Mouse (Mus musculus) intestine, embryonic 15.5 days (tissue): Measurements from ENCODE around the gene Sppl3. TPM values are rescaled to one million over a fixed set of nuclear protein-coding genes. Genes with fewer than 3 reads are reported as not detected.

Source experiments
- ATAC-seq: fragments of 200-750 bp; cut with Nextera tagmentation; 2 replicates; pipeline ENCODE4 v1.8.0; 2017; ENCODE audit warnings: moderate TSS enrichment, moderate library complexity
- H3K27ac ChIP-seq: fragments of 300-500 bp; sonication (generic); 2 replicates; pipeline ENCODE4 v1.5.1; 2015; ENCODE audit warnings: mild to moderate bottlenecking, inconsistent platforms
- H3K27me3 ChIP-seq: fragments of 300-500 bp; sonication (generic); replicated peaks from 2 replicates; pipeline ENCODE4 v1.6.1; 2015; ENCODE audit warnings: inconsistent platforms
- H3K36me3 ChIP-seq: fragments of 300-500 bp; sonication (generic); 2 replicates; pipeline ENCODE4 v1.6.1; 2015; ENCODE audit warnings: inconsistent platforms
- H3K4me1 ChIP-seq: fragments of 300-500 bp; sonication (generic); replicated peaks from 2 replicates; pipeline ENCODE4 v1.6.1; 2015; ENCODE audit warnings: inconsistent platforms
- H3K4me2 ChIP-seq: fragments of 300-500 bp; sonication (generic); replicated peaks from 2 replicates; pipeline ENCODE4 v1.6.1; 2015; ENCODE audit warnings: mild to moderate bottlenecking, inconsistent platforms
- H3K4me3 ChIP-seq: fragments of 300-500 bp; sonication (generic); replicated peaks from 2 replicates; pipeline ENCODE4 v1.5.1; 2015; ENCODE audit warnings: inconsistent platforms
- H3K9ac ChIP-seq: fragments of 300-500 bp; sonication (generic); 2 replicates; pipeline ENCODE4 v1.6.1; 2015; ENCODE audit warnings: inconsistent platforms
- H3K9me3 ChIP-seq: fragments of 300-500 bp; sonication (generic); 2 replicates; pipeline ENCODE4 v1.6.1; 2016; ENCODE audit warnings: inconsistent platforms
- WGBS: fragments of 180-500 bp; shearing (Covaris S2); methylation state at CpG from one replicate; pipeline ENCODE4 v1.1.7; 2015; 5-methylcytosine and 5-hydroxymethylcytosine counted together
- polyA plus RNA-seq: library from polyadenylated mRNA; unstranded; fragments of >200 nt; fragmentation: Nextera tagmentation; extraction: Ambion mirVana; gene quantifications from 2 replicates; pipeline ENCODE4 v1.2.1, GENCODE M21; 2015

The Sppl3 gene
- polyA plus RNA-seq, 1 experiment from 2014 or later = 23.6 TPM

- no peaks in the 10 kb centered on the region for H3K27me3 ChIP-seq
- no peak for ATAC-seq
- WGBS = 82% methylated on average over 6 of the region's 6 CpGs
- peaks cover 21% of the 10 kb centered on the region for H3K4me1 ChIP-seq
- H3K9me3 ChIP-seq = no peaks in the 10 kb centered on the region
- no peak overlapping the region for H3K4me2 ChIP-seq
- no peak overlapping the region for H3K27ac ChIP-seq
- H3K4me3 ChIP-seq = no peak overlapping the region
- H3K36me3 ChIP-seq = no peaks in the 10 kb centered on the region
- H3K9ac ChIP-seq = no peak overlapping the region
These were observed 39.8 kb downstream of the Sppl3 start for GRCm38 (mm10) chr5:115050776-115051175.

- Histone ChIP-seq H3K4me2 (no peak overlapping the region), H3K27ac (peak overlapping the region; percentile 11; the same call in 1 of the 2 replicates)
These were observed 41.6 kb downstream of the Sppl3 start for GRCm38 (mm10) chr5:115052546-115052945.

GRCm38 (mm10) chr5:115053791-115054396 is 43.0 kb downstream of the Sppl3 start:
- Histone ChIP-seq H3K4me3 (no peak overlapping the region), H3K27ac (no peak overlapping the region), H3K9me3 (no peaks in the 10 kb centered on the region), H3K36me3 (no peaks in the 10 kb centered on the region), H3K27me3 (no peaks in the 10 kb centered on the region), H3K4me1 (peaks cover 26% of the 10 kb centered on the region), H3K4me2 (no peak overlapping the region), H3K9ac (no peak overlapping the region)
- no peak for ATAC-seq
- WGBS = 81% methylated on average over 22 of the region's 22 CpGs

More at GRCm38 (mm10) chr5:115052546-115052945, 41.6 kb downstream of the Sppl3 start:
- Histone ChIP-seq H3K4me1 (peaks cover 21% of the 10 kb centered on the region), H3K27me3 (no peaks in the 10 kb centered on the region), H3K9me3 (no peaks in the 10 kb centered on the region), H3K4me3 (no peak overlapping the region), H3K36me3 (no peaks in the 10 kb centered on the region), H3K9ac (no peak overlapping the region)
- 63% methylated on average over 8 of the region's 8 CpGs for WGBS
- ATAC-seq = peak; percentile 74

GRCm38 (mm10) chr5:115055418-115055817 is 44.5 kb downstream of the Sppl3 start:
- Histone ChIP-seq H3K9ac (no peak overlapping the region), H3K4me1 (peaks cover 25% of the 10 kb centered on the region), H3K36me3 (no peaks in the 10 kb centered on the region), H3K4me2 (no peak overlapping the region), H3K27ac (no peak overlapping the region), H3K4me3 (no peak overlapping the region), H3K9me3 (no peaks in the 10 kb centered on the region), H3K27me3 (no peaks in the 10 kb centered on the region)
- ATAC-seq = no peak
- WGBS = 84% methylated on average over 6 of the region's 6 CpGs

- no peak for ATAC-seq
- H3K9ac ChIP-seq = no peak overlapping the region
- H3K4me2 ChIP-seq = no peak overlapping the region
- H3K9me3 ChIP-seq = no peaks in the 10 kb centered on the region
- H3K27me3 ChIP-seq = no peaks in the 10 kb centered on the region
- H3K36me3 ChIP-seq = no peaks in the 10 kb centered on the region
- no peak overlapping the region for H3K27ac ChIP-seq
- no peak overlapping the region for H3K4me3 ChIP-seq
- 95% methylated on average over 4 of the region's 4 CpGs for WGBS
- H3K4me1 ChIP-seq = peaks cover 20% of the 10 kb centered on the region
These were observed 46.2 kb downstream of the Sppl3 start for GRCm38 (mm10) chr5:115057153-115057552.

GRCm38 (mm10) chr5:115058584-115059297 is 47.8 kb downstream of the Sppl3 start:
- Histone ChIP-seq H3K4me1 (peaks cover 10% of the 10 kb centered on the region; the same call in 1 of the 2 replicates), H3K4me2 (no peak overlapping the region), H3K4me3 (no peak overlapping the region), H3K27ac (0 out of 2 replicates have a peak overlapping the region, but pooled peaks have one; percentile 9), H3K36me3 (no peaks in the 10 kb centered on the region; the same call in 1 of the 2 replicates), H3K9me3 (no peaks in the 10 kb centered on the region), H3K9ac (no peak overlapping the region), H3K27me3 (no peaks in the 10 kb centered on the region)
- 66% methylated on average over 7 of the region's 7 CpGs for WGBS
- ATAC-seq = peak; percentile 27; the same call in 1 of the 2 replicates

GRCm38 (mm10) chr5:115060067-115060695 is 49.2 kb downstream of the Sppl3 start:
- WGBS = 81% methylated on average over 8 of the region's 8 CpGs
- H3K9ac ChIP-seq = no peak overlapping the region
- H3K27me3 ChIP-seq = no peaks in the 10 kb centered on the region
- no peaks in the 10 kb centered on the region for H3K9me3 ChIP-seq
- peaks cover 6% of the 10 kb centered on the region; the same call in 1 of the 2 replicates for H3K4me1 ChIP-seq
- H3K4me2 ChIP-seq = no peak overlapping the region
- no peak overlapping the region for H3K27ac ChIP-seq
- no peak overlapping the region for H3K4me3 ChIP-seq
- H3K36me3 ChIP-seq = no peaks in the 10 kb centered on the region; the same call in 1 of the 2 replicates
- no peak for ATAC-seq

GRCm38 (mm10) chr5:115060977-115061376 is 50.0 kb downstream of the Sppl3 start:
- no peaks in the 10 kb centered on the region for H3K9me3 ChIP-seq
- WGBS = 85% methylated on average over 3 of the region's 3 CpGs

GRCm38 (mm10) chr5:115062566-115062965 is 51.6 kb downstream of the Sppl3 start:
- H3K27me3 ChIP-seq = no peaks in the 10 kb centered on the region
- no peak overlapping the region for H3K4me2 ChIP-seq
- peaks cover 6% of the 10 kb centered on the region; the same call in 1 of the 2 replicates for H3K4me1 ChIP-seq
- 86% methylated on average over 1 of the region's 1 CpGs for WGBS
- no peaks in the 10 kb centered on the region for H3K9me3 ChIP-seq
- no peaks in the 10 kb centered on the region; the same call in 1 of the 2 replicates for H3K36me3 ChIP-seq
- no peak overlapping the region for H3K9ac ChIP-seq
- ATAC-seq = no peak
- H3K27ac ChIP-seq = no peak overlapping the region
- H3K4me3 ChIP-seq = no peak overlapping the region

More at GRCm38 (mm10) chr5:115060977-115061376, 50.0 kb downstream of the Sppl3 start:
- H3K4me2 ChIP-seq = no peak overlapping the region
- H3K27ac ChIP-seq = no peak overlapping the region
- no peak overlapping the region for H3K9ac ChIP-seq
- no peak overlapping the region for H3K4me3 ChIP-seq
- no peaks in the 10 kb centered on the region for H3K27me3 ChIP-seq
- no peak for ATAC-seq
- no peaks in the 10 kb centered on the region; the same call in 1 of the 2 replicates for H3K36me3 ChIP-seq
- peaks cover 6% of the 10 kb centered on the region; the same call in 1 of the 2 replicates for H3K4me1 ChIP-seq

- ATAC-seq = no peak
- no peak overlapping the region for H3K4me2 ChIP-seq
- no peaks in the 10 kb centered on the region; the same call in 1 of the 2 replicates for H3K36me3 ChIP-seq
- no peak overlapping the region for H3K4me3 ChIP-seq
- WGBS = 89% methylated on average over 7 of the region's 7 CpGs
- no peaks in the 10 kb centered on the region for H3K9me3 ChIP-seq
- no peak overlapping the region for H3K27ac ChIP-seq
- no peaks in the 10 kb centered on the region for H3K27me3 ChIP-seq
- peaks cover 6% of the 10 kb centered on the region; the same call in 1 of the 2 replicates for H3K4me1 ChIP-seq
- no peak overlapping the region for H3K9ac ChIP-seq
These were observed 52.5 kb downstream of the Sppl3 start for GRCm38 (mm10) chr5:115063391-115063790.

- ATAC-seq = no peak
- Histone ChIP-seq H3K27me3 (no peaks in the 10 kb centered on the region), H3K4me2 (no peak overlapping the region), H3K4me1 (peaks cover 12% of the 10 kb centered on the region), H3K9ac (no peak overlapping the region), H3K27ac (no peak overlapping the region), H3K4me3 (no peak overlapping the region), H3K36me3 (no peaks in the 10 kb centered on the region; the same call in 1 of the 2 replicates), H3K9me3 (no peaks in the 10 kb centered on the region)
- WGBS = 72% methylated on average over 4 of the region's 4 CpGs
These were observed 55.3 kb downstream of the Sppl3 start for GRCm38 (mm10) chr5:115066245-115066644.
